Mouse (Mus musculus) hindbrain, embryonic 16.5 days (tissue): ENCODE measurements around the gene Slitrk5. TPM values are rescaled to one million over a fixed set of nuclear protein-coding genes. Genes with fewer than 3 reads are reported as not detected.

ENCODE experiments used
- ATAC-seq: fragments of 200-750 bp; cut with Nextera tagmentation; 2 replicates; pipeline ENCODE4 v1.8.0; 2017; ENCODE audit warnings: moderate TSS enrichment, moderate library complexity
- H3K27ac ChIP-seq: fragments of 300-500 bp; sonication (generic); 2 replicates; pipeline ENCODE4 v1.5.1; 2014; ENCODE audit warnings: low read depth, mild to moderate bottlenecking, control low read depth, low read length, moderate library complexity
- H3K27me3 ChIP-seq: fragments of 300-500 bp; sonication (generic); replicated peaks from 2 replicates; pipeline ENCODE4 v1.6.1; 2014; ENCODE audit warnings: low read length; ENCODE audit not compliant: control insufficient read depth, insufficient read depth
- H3K36me3 ChIP-seq: fragments of 300-500 bp; sonication (generic); 2 replicates; pipeline ENCODE4 v1.6.1; 2014; ENCODE audit warnings: mild to moderate bottlenecking, low read length, moderate library complexity, mixed read lengths; ENCODE audit not compliant: control insufficient read depth, insufficient read depth
- H3K4me1 ChIP-seq: fragments of 300-500 bp; sonication (generic); 2 replicates; pipeline ENCODE4 v1.6.1; 2014; ENCODE audit warnings: low read depth, low read length; ENCODE audit not compliant: control insufficient read depth, insufficient read depth
- H3K4me2 ChIP-seq: fragments of 300-500 bp; sonication (generic); 2 replicates; pipeline ENCODE4 v1.6.1; 2014; ENCODE audit warnings: mild to moderate bottlenecking, low read length, control low read depth, moderate library complexity
- H3K4me3 ChIP-seq: fragments of 300-500 bp; sonication (generic); 2 replicates; pipeline ENCODE4 v1.5.1; 2014; ENCODE audit warnings: mild to moderate bottlenecking, low read length, control low read depth, moderate library complexity
- H3K9ac ChIP-seq: fragments of 300-500 bp; sonication (generic); 2 replicates; pipeline ENCODE4 v1.6.1; 2014; ENCODE audit warnings: low read depth, mild to moderate bottlenecking, control low read depth, low read length, moderate library complexity
- H3K9me3 ChIP-seq: fragments of 300-500 bp; sonication (generic); 2 replicates; pipeline ENCODE4 v1.6.1; 2014; ENCODE audit warnings: mild to moderate bottlenecking, low read length, moderate library complexity; ENCODE audit not compliant: control insufficient read depth
- WGBS: fragments of 180-500 bp; shearing (Covaris S2); extraction: QIAGEN DNeasy Blood & Tissue Kit; methylation state at CpG from one replicate; pipeline ENCODE4 v1.1.7; 2014; 5-methylcytosine and 5-hydroxymethylcytosine counted together
- polyA plus RNA-seq: library from polyadenylated mRNA; unstranded; fragments of >200 nt; fragmentation: Nextera tagmentation; extraction: Ambion mirVana; gene quantifications from 2 replicates; pipeline ENCODE4 v1.2.1, GENCODE M21; 2015

The Slitrk5 gene
- 34.3 and 36.2 TPM in 2 replicates for polyA plus RNA-seq

GRCm38 (mm10) chr14:111674664-111675147, at the start of gene Slitrk5:
Gene Slitrk5 (plus strand): TSS chr14:111675097.
- H3K4me1 ChIP-seq: no peaks in the 10 kb centered on the region; the same call in 1 of the 2 replicates
- H3K27me3 ChIP-seq: no peaks in the 10 kb centered on the region
- no peaks in the 10 kb centered on the region for H3K36me3 ChIP-seq
- H3K9me3 ChIP-seq: no peaks in the 10 kb centered on the region
- peak within 1 kb of the TSS; percentile 99 for H3K27ac ChIP-seq
- WGBS: under 1% methylated on average over 22 of the region's 22 CpGs
- peak within 1 kb of the TSS; percentile 67 for H3K4me2 ChIP-seq
- H3K4me3 ChIP-seq: peak within 1 kb of the TSS; percentile 91
- peak within 1 kb of the TSS; percentile 96 for H3K9ac ChIP-seq
- peak; percentile 76 for ATAC-seq

GRCm38 (mm10) chr14:111672942-111673341, 2.0 kb upstream of the Slitrk5 start:
- Histone ChIP-seq H3K9me3 (no peaks in the 10 kb centered on the region), H3K36me3 (no peaks in the 10 kb centered on the region), H3K4me3 (no peak overlapping the region), H3K4me1 (no peaks in the 10 kb centered on the region), H3K9ac (no peak overlapping the region), H3K4me2 (no peak overlapping the region), H3K27ac (no peak overlapping the region), H3K27me3 (no peaks in the 10 kb centered on the region)
- ATAC-seq: no peak
- WGBS: 34% methylated on average over 1 of the region's 1 CpGs

- Histone ChIP-seq H3K27me3 (no peaks in the 10 kb centered on the region), H3K36me3 (0 out of 2 replicates have a peak, but pooled peaks cover 3% of the 10 kb centered on the region), H3K4me1 (no peaks in the 10 kb centered on the region; the same call in 1 of the 2 replicates), H3K4me2 (peak overlapping the region; percentile 67), H3K4me3 (peak overlapping the region; percentile 91), H3K9me3 (no peaks in the 10 kb centered on the region), H3K9ac (peak overlapping the region; percentile 96), H3K27ac (peak overlapping the region; percentile 99)
- WGBS: under 1% methylated on average over 89 of the region's 94 CpGs
- peak; percentile 75 for ATAC-seq
These were observed 591 bp downstream of the Slitrk5 start for GRCm38 (mm10) chr14:111675211-111676165.

- ATAC-seq: peak; percentile 57
- Histone ChIP-seq H3K9ac (peak overlapping the region; percentile 96), H3K36me3 (0 out of 2 replicates have a peak, but pooled peaks cover 3% of the 10 kb centered on the region), H3K27ac (peak overlapping the region; percentile 99), H3K4me1 (peaks cover 4% of the 10 kb centered on the region; the same call in 1 of the 2 replicates), H3K9me3 (no peaks in the 10 kb centered on the region), H3K4me3 (peak overlapping the region; percentile 91), H3K27me3 (no peaks in the 10 kb centered on the region), H3K4me2 (peak overlapping the region; percentile 67)
- whole genome bisulfite sequencing: 0% methylated on average over 19 of the region's 19 CpGs
These were observed 1.3 kb downstream of the Slitrk5 start for GRCm38 (mm10) chr14:111676166-111676581.

DNA sequence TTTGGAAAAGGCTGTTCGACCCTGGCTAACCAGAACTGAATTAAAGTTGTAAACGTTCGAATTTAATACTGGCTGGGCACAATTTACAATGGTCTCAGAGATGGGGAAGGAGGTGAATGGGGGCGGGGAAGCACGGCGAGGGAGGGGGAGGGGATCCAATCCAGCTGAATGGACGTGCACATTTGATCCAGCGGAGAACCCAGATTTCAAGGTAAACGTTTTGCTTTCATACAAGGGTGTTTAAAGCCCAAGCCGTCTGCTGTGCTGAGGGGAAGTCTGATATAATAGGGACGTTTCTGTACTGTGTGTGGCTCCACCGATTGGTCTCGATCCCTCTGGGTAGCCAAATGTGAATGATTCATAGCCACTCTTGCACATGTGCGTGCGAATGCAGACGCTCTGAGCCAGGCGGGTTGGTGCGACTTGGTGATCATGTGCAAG, 2.0 kb downstream of the Slitrk5 start:
- no peaks in the 10 kb centered on the region for H3K27me3 ChIP-seq
- peak; percentile 44 for ATAC-seq
- under 1% methylated on average over 18 of the region's 18 CpGs for WGBS
- H3K4me1 ChIP-seq: peaks cover 8% of the 10 kb centered on the region; the same call in 1 of the 2 replicates
- H3K4me3 ChIP-seq: peak overlapping the region; percentile 91
- H3K36me3 ChIP-seq: 0 out of 2 replicates have a peak, but pooled peaks cover 3% of the 10 kb centered on the region
- H3K4me2 ChIP-seq: peak overlapping the region; percentile 67
- H3K9ac ChIP-seq: peak overlapping the region; percentile 96
- H3K9me3 ChIP-seq: no peaks in the 10 kb centered on the region
- H3K27ac ChIP-seq: peak overlapping the region; percentile 99

DNA sequence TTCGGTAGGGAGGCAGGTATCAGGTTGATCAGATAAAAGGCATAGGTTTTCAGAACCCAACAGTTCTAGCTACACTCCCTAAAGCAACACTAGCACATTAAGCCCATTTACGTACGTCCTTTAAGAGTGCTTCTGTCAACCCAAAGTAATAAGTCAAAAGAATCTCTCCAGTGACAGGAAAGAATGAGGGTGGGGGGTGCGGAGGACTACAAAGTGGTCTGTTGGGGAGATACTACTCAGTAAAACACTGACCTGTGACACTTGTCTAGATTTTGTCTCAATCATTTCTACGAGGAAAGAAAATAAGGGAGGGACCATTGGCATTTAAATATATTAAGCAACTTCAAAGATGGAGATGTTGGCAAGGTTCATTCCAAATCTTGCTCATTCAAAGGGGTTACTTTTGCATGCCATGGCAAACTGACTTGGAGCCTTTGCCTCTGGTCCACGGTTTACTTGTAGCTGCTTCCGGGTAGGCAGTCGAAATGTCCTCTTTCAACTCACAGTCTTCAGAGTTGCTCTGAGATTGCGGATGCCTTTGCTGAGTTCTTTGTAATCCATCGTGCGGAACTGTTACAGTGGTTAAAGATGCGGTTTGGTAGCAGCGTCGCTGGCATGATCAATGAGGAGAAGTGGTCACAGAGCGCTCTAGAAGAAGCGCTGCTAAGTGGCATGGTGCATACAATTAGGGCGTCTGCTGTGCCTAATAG, 2.6 kb downstream of the Slitrk5 start:
- H3K4me1 ChIP-seq: peaks cover 8% of the 10 kb centered on the region
- H3K9ac ChIP-seq: peak overlapping the region; percentile 96
- 2% methylated on average over 17 of the region's 17 CpGs for WGBS
- H3K9me3 ChIP-seq: no peaks in the 10 kb centered on the region
- peak overlapping the region; percentile 67 for H3K4me2 ChIP-seq
- no peak for ATAC-seq
- peak overlapping the region; percentile 91 for H3K4me3 ChIP-seq
- no peaks in the 10 kb centered on the region for H3K27me3 ChIP-seq
- H3K36me3 ChIP-seq: 0 out of 2 replicates have a peak, but pooled peaks cover 3% of the 10 kb centered on the region
- H3K27ac ChIP-seq: peak overlapping the region; percentile 99

GRCm38 (mm10) chr14:111680271-111680670, 5.4 kb downstream of the Slitrk5 start:
- ATAC-seq: no peak

GRCm38 (mm10) chr14:111681092-111681708, 6.3 kb downstream of the Slitrk5 start:
- ATAC-seq: peak; percentile 41; the same call in 1 of the 2 replicates
- H3K36me3 ChIP-seq: 0 out of 2 replicates have a peak, but pooled peaks cover 3% of the 10 kb centered on the region
- peak overlapping the region; percentile 42 for H3K4me3 ChIP-seq
- peak overlapping the region; percentile 64 for H3K9ac ChIP-seq
- WGBS: 2% methylated on average over 37 of the region's 38 CpGs
- H3K4me1 ChIP-seq: peaks cover 8% of the 10 kb centered on the region
- no peak overlapping the region for H3K27ac ChIP-seq
- H3K9me3 ChIP-seq: no peaks in the 10 kb centered on the region
- no peaks in the 10 kb centered on the region for H3K27me3 ChIP-seq
- peak overlapping the region; percentile 76 for H3K4me2 ChIP-seq

More at GRCm38 (mm10) chr14:111680271-111680670, 5.4 kb downstream of the Slitrk5 start:
- Histone ChIP-seq H3K4me1 (peaks cover 8% of the 10 kb centered on the region), H3K27me3 (no peaks in the 10 kb centered on the region), H3K27ac (no peak overlapping the region), H3K9me3 (no peaks in the 10 kb centered on the region), H3K9ac (no peak overlapping the region), H3K4me3 (no peak overlapping the region), H3K4me2 (peak overlapping the region; percentile 76), H3K36me3 (0 out of 2 replicates have a peak, but pooled peaks cover 3% of the 10 kb centered on the region)
- WGBS: 76% methylated on average over 8 of the region's 8 CpGs
